Mouse (Mus musculus) liver, adult 2 months (tissue): ENCODE measurements at regions not wholly inside any gene's neighbourhood (a gene's known extent, or its start where the extent isn't known, plus 50 kb on each side); places are given as distances from the start of the nearest gene placed in this dataset.

Source experiments
- DNase-seq: peaks from one replicate; pipeline ENCODE4 v3.0.0-alpha.2; 2011; ENCODE audit warnings: low read depth, low spot score; ENCODE audit errors: extremely low read depth
- H3K27ac ChIP-seq: fragments of 200-500 bp; replicated peaks from 2 replicates; pipeline ENCODE4 v1.5.1; 2012; ENCODE audit warnings: low read depth, mild to moderate bottlenecking, control low read depth, inconsistent platforms, low read length; ENCODE audit not compliant: insufficient read depth
- H3K27me3 ChIP-seq: fragments of 200-500 bp; 2 replicates; pipeline ENCODE4 v1.6.1; 2012; ENCODE audit warnings: mild to moderate bottlenecking, moderate library complexity, low read length, inconsistent platforms; ENCODE audit not compliant: control insufficient read depth, insufficient read depth
- H3K36me3 ChIP-seq: fragments of 200-500 bp; 2 replicates; pipeline ENCODE4 v1.6.1; 2012; ENCODE audit warnings: low read length, inconsistent platforms; ENCODE audit not compliant: control insufficient read depth, insufficient read depth
- H3K4me1 ChIP-seq: fragments of 200-500 bp; 2 replicates; pipeline ENCODE4 v1.6.1; 2011; ENCODE audit warnings: low read length; ENCODE audit not compliant: control insufficient read depth, insufficient read depth
- H3K4me3 ChIP-seq: fragments of 200-500 bp; 2 replicates; pipeline ENCODE4 v1.5.1; 2011; ENCODE audit warnings: low read depth, mild to moderate bottlenecking, control low read depth, low read length, moderate library complexity; ENCODE audit not compliant: insufficient read depth
- H3K79me2 ChIP-seq: fragments of 200-500 bp; 2 replicates; pipeline ENCODE4 v1.6.1; 2012; ENCODE audit warnings: inconsistent platforms, mild to moderate bottlenecking, low read length, moderate library complexity; ENCODE audit not compliant: control insufficient read depth, insufficient read depth
- H3K9ac ChIP-seq: fragments of 200-500 bp; 2 replicates; pipeline ENCODE4 v1.6.1; 2012; ENCODE audit warnings: low read depth, mild to moderate bottlenecking, control low read depth, inconsistent platforms, low read length
- CTCF ChIP-seq: fragments of 200-500 bp; IDR thresholded peaks from 2 replicates; pipeline ENCODE4 v1.5.1; 2011; ENCODE audit warnings: low read depth, low read length, control low read depth
- POLR2A ChIP-seq: fragments of 200-500 bp; IDR thresholded peaks from 2 replicates; pipeline ENCODE4 v1.6.1; 2011; ENCODE audit warnings: low read length, control low read depth; ENCODE audit not compliant: insufficient read depth; ENCODE audit errors: extremely low read depth
- WGBS: fragments of 180-500 bp; shearing (Covaris S2); methylation state at CpG from one replicate; pipeline ENCODE4 v1.1.7; 2018; 5-methylcytosine and 5-hydroxymethylcytosine counted together

DNA sequence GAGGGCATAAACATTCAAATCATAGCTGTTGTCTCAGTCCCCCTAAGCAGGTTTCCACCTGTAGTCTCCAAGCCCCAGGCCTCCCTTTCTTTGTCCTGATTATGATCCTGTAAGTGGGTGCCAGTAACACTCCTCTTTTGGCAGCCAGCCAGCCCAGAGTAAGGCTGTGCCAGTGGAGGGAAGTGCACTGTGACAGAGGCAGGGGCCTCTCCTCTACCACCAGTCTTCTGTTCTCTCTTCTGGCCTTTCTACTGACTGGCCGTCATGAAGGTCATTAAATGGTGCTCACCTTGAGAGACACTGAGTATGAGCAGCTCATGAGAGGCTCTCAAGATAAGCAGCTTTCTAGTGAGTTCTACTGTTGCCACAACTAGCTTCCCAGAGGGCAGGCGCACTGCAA is 63.5 kb upstream of the Met start:
- no peaks in the 10 kb centered on the region for H3K4me1 ChIP-seq
- H3K27me3 ChIP-seq: no peaks in the 10 kb centered on the region
- no peaks in the 10 kb centered on the region for H3K79me2 ChIP-seq
- H3K4me3 ChIP-seq: no peak overlapping the region
- no peaks in the 10 kb centered on the region for H3K36me3 ChIP-seq
- DNase-seq: no peak
- H3K27ac ChIP-seq: no peak overlapping the region
- TF ChIP-seq POLR2A (no peak), CTCF (no peak)
- WGBS: 83% methylated on average over 2 of the region's 2 CpGs
- no peak overlapping the region for H3K9ac ChIP-seq

DNA sequence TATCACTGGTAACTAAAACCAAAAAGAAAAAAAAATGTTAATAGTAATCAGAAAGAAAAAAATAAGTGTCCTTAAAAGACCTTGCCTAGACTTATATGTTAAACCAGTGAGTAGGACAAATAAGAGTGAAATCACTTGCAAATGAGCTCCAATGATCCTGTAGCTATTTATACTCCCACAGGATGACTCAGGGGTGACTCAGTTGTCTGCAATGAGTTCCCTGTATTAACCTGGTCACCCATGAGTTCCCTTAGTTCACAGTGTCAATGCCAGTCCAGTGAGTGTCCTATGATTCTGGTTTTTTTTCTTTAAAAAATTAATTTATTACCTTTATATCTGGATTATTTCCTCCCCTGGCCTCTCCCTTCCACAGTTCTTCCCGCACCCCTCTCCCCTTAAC is 55.5 kb upstream of the Met start:
- H3K9ac ChIP-seq: no peak overlapping the region
- no peak for DNase-seq
- H3K27ac ChIP-seq: no peak overlapping the region
- no peaks in the 10 kb centered on the region for H3K79me2 ChIP-seq
- no peaks in the 10 kb centered on the region for H3K36me3 ChIP-seq
- H3K27me3 ChIP-seq: no peaks in the 10 kb centered on the region
- H3K4me1 ChIP-seq: no peaks in the 10 kb centered on the region
- no peak overlapping the region for H3K4me3 ChIP-seq
- TF ChIP-seq POLR2A: no peak
- no peak for TF ChIP-seq CTCF
- 73% methylated on average over 1 of the region's 1 CpGs for WGBS

DNA sequence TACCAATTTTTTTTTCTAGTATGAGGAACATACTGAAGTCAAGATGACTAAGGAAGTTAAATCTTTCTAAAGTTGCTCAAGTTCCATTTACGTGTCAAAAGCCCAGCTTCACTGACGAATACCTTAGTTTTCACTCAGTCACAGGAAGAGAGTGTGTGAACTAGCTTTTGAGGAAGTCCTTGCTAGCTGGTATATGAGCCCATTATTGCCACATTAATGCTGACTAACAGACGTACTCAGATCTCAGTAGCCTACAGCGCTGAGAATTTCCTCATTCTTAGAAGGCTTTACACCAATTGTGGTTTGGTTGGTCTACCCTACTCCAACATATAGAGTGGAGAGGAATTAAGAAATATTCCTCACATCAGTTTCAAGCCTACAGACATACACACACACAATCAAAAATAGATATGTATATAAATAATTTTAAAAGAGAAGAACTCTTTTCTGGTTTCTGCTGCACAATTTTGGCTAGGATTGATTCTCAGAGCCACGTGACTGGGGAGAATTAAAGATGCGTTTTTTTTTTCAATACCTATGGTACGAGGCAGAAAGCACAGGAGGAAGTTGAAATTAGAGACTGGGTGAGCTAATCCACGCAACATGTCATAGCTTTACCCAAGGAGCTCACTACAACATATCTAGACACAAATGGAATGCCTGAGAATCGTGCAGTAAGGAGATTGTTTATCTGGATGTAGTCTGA is 53.7 kb upstream of the Met start:
- Histone ChIP-seq H3K79me2 (no peaks in the 10 kb centered on the region), H3K9ac (no peak overlapping the region), H3K4me1 (no peaks in the 10 kb centered on the region), H3K4me3 (no peak overlapping the region), H3K27me3 (no peaks in the 10 kb centered on the region), H3K36me3 (no peaks in the 10 kb centered on the region), H3K27ac (no peak overlapping the region)
- TF ChIP-seq POLR2A: no peak
- no peak for TF ChIP-seq CTCF
- 84% methylated on average over 9 of the region's 9 CpGs for WGBS
- peak; percentile 13 for DNase-seq

DNA sequence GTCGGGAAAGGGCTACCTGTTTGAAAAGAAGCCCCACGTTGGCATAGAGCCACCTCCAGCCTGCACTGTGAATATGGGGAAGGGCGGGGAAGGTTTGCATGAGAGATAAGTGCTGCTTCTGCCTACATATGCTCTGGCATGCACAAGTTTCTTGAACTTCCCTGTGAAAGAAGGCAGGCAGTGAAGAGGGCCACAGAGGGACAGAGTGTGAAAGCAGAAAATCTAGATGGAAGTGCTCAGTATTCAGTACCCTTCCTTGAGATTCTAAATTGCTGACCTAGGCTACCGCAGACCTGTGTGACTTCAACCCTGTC is 53.2 kb upstream of the Met start:
- DNase-seq: no peak

More for the DNA sequence above, 53.2 kb upstream of the Met start:
- Histone ChIP-seq H3K4me3 (no peak overlapping the region), H3K27me3 (no peaks in the 10 kb centered on the region), H3K27ac (no peak overlapping the region), H3K4me1 (no peaks in the 10 kb centered on the region), H3K36me3 (no peaks in the 10 kb centered on the region), H3K9ac (no peak overlapping the region), H3K79me2 (no peaks in the 10 kb centered on the region)
- no peak for TF ChIP-seq CTCF
- TF ChIP-seq POLR2A: no peak
- WGBS: 54% methylated on average over 4 of the region's 4 CpGs
